Mouse (Mus musculus) yolk sac, embryonic 10.5 days (tissue): ENCODE measurements around the gene Pcp2.

ENCODE experiments used
- DNase-seq: peaks from one replicate; pipeline ENCODE4 v3.0.0-alpha.2; 2017; ENCODE audit warnings: low spot score

The Pcp2 gene

DNA sequence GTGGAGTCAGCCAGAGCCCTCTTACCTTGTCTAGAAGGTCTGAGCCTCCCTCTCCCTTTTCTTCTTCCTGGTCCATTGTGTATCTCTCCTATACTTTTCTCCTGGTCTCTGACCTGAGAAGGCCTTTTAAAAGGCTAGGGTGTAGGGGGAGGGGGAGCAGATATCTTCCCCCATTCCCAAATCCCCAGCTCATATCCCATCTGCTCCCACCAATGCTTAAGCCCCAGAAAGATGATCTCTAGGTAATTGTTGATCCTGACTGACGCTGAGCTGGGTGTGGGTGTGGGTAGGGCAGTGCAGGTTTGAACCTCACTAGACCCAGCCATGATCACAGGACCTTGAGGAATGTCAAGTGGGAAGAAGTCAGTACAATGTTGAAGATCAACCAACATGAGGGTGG lies at the start of gene Pcp2:
Gene Pcp2 (minus strand): TSS at position 101 of the 400 bp plus-strand sequence.
- no peak for DNase-seq

DNA sequence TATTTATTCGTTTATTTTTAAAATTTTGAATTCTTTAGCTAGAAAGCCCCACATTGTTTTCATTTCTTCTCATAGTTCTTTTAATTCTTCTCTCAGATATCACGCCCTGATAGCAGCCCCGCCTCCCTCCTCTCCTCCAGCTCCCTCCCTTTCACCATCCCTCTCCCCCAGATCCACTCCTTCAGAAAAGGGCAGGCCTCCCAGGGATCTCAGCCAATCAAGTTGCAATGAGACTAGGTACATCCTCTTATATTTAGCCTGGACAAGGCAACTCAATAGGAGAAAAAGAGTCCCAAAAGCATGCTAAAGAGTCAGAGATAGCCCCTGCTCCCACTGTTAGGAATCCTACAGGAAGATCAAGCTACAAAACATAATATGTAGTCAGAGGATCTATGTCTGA lies 49.3 kb upstream of the Pcp2 start:
- no peak for DNase-seq

DNA sequence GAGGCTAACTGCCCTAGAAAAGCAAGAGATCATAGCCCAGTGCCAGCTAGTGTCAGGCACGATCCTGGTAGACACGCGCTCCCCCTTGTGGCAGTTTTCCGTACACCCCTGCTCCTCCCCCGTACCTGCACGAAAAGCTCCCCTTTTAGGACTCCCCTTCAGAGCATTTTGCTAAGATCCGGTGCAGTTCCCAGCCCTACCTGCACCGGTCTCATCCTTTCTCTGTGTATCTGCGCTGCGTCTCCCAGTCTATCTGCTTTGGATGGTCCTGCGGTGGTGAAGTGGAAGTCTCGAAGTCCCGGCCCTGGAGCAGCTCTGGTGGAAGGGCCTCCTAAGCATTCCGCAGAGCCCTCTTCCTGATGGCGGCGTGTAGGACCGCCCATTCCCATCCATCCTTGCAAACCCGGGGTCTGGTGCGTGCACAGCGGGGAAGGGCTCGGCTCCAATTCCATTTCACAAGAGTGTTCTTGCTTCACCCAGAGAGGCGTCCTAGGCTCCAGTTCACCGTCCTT lies 46.7 kb upstream of the Pcp2 start, which contains the start of gene Fcor:
Gene Fcor (minus strand): TSS at position 383 of the 512 bp plus-strand sequence.
- peak; percentile 84 for DNase-seq

DNA sequence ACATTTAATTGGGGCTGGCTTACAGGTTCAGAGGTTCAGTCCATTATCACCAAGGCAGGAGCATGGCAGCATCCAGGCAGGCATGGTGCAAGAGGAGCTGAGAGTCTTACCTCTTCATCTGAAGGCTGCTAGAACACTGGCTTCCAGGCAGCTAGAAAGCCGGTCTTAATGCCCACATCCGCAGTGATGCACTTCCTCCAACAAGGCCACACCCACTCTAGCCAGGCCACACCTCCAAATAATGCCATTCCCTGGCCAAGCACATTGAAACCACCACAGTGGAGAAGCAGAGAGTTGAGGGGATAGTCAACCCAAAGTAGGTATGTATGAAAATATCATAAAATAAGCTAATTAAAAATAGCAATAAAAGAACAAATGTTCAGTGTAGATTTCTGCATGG lies 45.0 kb upstream of the Pcp2 start:
- DNase-seq: no peak

DNA sequence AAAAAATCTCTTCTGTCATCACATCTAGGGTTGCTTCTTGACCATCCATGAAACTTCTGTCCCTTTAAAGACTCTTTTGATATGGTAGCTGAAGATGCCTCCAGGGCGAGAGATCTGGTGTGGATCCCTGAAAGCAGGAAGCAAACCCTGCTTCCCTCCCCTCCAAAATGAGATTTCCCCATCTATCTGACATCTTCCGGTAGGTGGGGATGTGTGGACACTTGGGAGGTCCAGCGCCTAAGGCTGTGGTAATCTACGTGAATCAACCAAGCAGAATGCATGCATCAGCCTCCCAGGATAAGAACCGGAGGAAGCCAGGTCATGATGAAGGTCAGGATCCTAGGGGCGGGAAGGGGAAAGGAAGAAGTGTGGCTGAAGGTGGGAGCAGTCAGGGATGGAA lies 40.2 kb upstream of the Pcp2 start, which contains the start of gene Mcemp1:
Gene Mcemp1 (plus strand): TSS at position 248 of the 400 bp plus-strand sequence.
- DNase-seq: no peak

DNA sequence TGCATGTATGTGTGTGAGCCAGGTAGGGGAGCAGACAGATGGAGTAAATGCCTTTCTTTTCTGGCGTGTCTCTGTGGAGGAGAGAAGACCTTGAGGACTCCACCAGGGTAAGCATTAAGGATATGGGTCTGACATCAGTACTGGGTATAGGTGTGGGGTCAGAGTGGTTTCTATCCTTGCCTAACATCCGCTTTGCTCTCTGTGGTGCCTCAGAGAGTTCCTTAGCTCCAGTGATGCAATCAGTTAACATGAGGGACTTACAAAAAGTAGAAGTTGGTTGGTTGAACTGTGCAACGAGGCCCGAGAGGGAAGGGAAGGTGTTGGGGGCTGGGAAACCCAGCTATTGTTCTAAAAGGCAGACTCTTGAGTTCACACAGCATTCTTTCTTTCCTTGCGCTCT lies 39.1 kb upstream of the Pcp2 start:
- no peak for DNase-seq

DNA sequence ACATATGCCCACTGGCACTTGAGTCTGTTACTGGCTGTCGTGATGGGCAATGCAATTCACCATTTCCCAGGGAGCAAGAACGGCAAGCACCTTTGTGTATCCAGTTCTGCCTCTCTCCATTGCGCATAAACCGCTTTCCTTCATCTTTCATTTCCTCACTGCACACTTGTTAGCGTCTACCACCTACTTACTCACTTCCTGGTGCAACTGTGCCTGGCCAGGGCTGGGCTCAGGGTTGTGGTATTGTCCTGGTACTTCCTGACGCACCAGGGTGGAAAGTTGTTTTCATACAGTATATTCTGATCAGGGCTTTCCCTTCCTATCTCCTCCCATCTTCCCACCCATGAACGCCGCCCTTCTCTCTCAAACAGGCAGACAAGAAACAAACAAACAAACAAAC lies 35.5 kb upstream of the Pcp2 start:
- no peak for DNase-seq

DNA sequence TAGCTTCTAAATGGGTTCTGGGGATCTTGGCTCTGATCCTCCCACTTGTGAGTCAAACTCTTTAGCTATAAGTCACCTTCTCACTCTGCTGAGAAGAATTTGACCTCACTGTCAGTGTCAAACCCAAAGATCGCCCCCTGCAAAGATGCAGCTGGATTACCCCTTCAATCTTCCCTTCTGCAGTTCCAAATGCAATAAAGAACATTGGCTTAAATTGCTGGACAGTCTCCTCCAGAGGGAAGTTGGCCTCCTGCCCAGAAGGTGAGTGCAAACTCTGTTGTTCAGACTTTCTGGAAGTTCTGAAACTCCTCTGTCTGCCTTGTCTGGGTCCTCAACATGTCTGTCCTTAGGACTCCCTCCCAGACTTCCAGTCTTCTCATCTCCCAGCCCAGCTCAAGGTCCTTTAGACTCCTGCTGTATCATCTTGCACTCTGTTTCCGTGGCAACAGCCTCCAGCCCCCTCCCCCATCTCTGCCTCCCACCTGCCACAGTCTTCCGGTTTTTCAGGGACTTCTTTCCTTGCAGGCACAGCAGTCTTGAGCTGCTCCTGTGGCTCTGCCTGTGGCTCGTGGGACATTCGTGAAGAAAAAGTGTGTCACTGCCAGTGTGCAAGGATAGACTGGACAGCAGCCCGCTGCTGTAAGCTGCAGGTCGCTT lies 31.5 kb upstream of the Pcp2 start:
- DNase-seq: no peak

DNA sequence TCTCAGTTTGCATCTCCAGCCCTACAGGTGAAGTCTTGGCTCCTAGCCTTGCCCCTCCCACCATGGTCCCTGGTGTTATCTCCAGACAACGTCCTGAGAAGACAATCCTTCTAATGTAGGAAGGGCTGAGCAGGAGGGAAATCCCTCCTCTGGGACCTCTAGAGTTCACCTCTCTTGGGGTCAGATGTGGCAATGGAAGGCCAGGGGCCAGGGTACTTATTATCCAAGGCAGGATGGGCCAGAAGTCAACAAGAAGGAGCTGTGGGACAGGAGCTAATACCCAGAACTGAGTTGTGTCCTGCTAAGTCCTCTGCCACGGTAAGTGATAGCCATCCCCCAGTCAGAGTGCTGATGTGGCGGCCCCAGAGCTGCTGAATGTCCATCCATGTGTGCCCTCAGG lies 30.2 kb upstream of the Pcp2 start, which contains the start of gene Retn:
Gene Retn (plus strand): TSS at position 245 of the 400 bp plus-strand sequence.
- DNase-seq: no peak

DNA sequence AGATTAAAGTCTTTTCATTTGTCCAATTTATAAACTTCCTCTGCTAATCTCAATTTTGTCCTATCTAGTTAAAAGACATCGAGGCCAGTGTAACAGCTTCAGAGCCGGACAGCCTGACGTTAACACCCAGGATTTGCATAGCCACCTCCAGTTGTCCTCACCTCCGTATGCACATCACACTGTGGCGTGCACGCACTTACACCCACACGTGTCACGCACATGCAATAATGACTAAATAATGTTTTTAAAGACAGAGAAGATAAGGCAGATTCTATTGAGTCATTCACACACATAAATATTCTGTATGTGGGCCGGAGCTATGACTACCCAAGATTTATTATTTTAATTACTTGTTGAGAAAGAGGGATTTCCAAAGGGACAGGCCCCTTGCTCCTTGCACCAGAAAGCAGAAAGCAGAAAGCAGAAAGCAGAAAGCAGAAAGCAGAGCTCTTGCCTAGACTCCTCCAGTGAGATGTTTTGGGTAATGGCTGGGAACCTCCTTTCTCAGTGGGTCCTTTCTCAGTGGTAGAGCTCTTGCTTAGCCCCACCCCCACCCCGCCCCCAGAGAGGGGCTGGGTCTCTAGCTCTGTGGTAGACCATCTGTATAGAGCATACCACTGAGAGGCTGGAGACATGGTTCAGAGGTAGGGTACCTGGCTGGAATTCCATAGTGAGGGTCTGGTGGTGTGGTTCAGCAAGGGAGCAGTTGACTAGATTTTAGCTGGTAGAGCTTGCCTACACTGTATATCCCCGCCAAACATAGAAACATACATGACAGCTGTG lies 29.6 kb upstream of the Pcp2 start:
- no peak for DNase-seq

DNA sequence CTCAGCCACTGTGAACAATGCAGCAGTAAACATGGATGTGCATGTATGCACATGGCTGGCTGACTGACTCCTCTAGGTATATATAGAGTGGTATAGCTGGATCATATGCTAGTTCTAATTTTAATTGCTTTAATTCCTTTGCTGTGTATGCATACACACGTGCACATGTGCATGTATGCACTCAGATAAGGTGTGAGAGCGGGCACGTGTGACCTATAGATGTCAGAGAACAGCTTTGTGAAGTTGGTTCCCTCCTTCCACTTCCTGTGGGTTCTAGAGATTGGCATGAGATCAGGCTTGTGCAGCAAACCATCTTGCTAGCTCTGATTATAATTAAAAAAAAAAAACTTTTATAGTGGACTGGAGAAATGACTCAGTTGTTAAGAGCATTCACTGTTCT lies 27.5 kb upstream of the Pcp2 start:
- no peak for DNase-seq

DNA sequence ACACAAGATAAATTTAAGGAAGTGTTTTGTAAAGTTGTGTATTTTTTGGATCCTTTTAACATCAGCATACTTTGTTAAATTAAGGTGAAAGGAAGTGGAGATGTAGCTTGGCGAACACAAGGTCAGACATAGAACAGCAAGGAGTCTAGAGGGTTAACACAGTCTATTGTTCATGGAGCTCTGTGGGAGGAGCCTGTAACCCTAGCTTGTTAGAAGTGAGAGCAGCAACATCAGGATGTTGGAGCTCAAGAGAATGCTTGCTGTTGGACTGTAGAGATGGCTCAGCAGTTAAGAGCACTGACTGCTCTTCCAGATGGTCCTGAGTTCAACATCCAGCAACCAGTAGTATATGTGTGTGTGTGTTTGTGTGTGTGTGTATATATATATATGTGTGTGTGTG lies 23.6 kb upstream of the Pcp2 start:
- no peak for DNase-seq

DNA sequence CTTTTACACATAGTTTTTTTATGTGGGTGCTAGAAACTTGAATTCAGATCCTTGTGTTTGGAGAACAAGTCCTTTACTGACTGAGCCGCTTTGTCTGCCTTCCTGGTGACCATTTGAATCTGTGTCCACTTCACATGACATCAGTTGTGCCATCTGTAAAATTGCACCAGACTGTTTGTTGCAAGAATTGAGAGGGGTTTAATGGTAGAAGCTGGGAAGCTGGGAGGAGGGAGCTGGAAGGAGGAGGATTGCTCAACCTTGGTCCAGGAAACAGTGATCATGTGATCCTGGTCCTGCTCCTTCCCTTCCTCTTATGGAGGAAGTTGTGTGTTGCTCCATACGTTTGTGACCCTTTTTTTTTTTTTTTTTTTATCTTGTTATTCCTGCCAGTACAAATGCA lies 22.9 kb upstream of the Pcp2 start:
- DNase-seq: no peak

DNA sequence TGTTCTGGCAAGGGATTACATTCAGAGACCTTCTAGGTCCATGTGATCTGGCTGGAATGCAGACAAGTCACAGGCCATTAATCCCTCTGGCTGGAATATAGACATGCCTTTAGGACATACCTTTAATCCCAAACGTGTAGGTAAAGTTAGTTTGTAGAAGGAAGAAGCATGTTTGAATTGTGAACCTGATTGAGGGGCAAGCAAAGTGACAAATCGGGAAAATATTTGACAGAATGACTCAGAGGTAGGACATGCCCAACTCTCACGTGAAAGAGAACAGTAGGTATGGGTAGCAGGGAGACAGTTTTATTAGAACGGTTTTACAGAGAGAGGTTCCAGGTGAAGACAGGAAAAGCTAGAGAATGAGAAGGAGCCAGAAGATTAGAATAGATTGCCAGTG lies 22.2 kb upstream of the Pcp2 start:
- no peak for DNase-seq

DNA sequence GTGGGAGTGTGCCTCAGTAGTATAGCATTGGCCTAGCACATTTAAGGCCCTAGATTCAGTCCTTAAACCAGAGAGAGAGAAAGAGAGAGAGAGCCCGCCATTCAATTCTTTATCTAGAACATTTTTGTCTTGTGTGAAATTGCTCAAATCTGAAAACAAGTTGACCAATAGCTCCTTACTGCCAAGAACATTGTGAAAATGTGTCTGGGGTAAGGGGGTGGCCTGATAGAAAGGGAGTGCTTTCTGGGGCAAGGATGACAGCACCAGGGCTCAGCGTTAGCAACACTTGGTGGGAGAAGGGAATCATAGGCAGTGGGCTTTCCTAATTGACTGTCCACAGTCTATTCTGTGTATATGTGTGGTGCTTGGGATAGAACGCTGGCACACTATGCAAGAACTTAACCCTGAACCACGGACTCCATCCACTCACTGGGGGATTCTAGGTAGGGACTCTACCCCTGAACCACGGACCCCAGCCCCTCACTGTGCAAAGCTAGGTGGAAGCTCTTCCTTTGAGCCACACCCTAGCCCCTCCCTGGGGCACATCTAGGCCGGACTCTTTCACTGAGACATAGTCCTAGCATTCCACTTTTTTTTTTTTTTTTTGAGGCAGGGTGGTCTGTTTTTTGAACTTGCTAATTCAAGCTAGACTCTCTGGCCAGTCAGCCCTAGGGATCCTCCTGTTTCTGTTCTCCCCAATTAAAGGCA lies 21.6 kb upstream of the Pcp2 start:
- DNase-seq: no peak

DNA sequence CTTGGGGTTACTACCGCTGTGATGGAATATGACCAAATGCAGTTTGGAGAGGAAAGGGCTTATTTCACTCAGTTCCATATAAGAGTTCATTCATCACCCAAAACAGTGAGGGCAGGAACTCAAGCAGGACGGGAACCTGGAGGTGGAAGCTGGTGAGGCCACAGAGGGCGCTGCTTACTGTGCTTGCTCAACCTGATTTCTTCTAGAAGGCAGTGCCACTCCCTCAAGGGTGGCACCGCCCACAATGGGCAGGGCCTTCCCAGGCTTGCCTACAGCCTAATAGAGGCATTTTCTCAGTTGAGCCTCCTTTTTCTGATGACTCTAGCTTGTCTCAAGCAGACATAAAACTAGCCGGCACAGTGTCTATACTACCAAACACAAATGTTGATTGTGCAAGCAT lies 20.5 kb upstream of the Pcp2 start:
- DNase-seq: no peak

DNA sequence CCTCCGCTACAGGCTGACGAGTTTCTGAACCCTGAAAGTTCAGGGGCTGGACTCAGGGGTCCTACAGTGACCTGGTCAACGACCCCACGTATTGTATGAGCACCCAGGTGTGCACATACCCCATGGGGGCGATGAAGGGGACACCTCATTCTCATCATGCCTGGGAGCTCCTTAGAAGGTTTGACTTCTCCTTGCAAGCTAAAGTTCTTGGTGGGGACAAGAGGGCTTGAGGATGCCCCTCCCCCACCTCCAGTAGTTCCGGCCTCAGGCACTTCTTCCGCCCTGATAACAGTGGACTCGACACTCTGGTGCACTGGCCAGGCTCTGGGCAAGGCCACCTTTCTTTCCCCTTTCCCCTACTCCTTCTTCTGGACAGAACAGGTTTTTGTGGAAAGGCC lies 6.1 kb upstream of the Pcp2 start:
- peak; percentile 71 for DNase-seq

DNA sequence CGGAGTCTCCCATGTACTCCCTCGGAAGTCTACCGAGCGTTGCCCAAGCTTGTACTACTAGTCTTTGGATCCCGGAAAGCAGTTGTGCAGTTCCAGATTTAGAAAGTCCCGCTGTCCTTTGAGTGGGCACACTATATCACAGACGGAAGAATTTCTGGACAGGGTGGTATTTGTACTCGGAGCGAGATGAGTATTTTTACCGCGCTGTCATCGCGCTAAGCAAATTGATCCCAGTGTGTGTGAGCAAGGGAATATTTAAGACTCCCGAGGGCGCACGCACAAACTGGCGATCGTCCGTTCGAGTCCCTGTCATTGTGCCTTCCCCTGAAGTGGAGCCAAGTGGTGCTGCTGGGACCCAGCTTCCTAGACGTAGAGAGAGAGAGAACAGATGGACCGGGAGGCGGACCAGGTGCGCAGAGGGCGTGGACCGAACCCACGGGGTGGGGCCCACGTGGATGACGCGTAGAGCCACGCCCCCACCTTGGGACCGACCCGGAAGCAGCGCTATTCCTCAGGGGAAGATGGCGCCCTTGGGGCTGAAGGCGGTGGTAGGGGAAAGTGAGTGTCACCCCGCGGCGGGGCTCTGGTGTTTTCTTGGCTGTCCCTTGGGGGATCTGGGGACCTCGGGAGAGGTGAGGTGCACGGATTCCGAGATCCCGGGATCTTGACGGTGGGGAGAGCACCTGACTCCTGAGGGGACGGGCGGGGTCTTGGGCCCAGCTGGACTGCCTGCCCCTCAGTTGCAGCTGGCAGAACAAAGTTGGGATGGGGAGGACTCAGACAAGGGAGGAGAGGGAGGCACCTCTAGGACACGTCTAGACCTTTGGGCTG lies 5.5 kb upstream of the Pcp2 start, which contains the start of gene Stxbp2:
Gene Stxbp2 (plus strand): TSS at position 309 of the 831 bp plus-strand sequence.
- peak; percentile 84 for DNase-seq

DNA sequence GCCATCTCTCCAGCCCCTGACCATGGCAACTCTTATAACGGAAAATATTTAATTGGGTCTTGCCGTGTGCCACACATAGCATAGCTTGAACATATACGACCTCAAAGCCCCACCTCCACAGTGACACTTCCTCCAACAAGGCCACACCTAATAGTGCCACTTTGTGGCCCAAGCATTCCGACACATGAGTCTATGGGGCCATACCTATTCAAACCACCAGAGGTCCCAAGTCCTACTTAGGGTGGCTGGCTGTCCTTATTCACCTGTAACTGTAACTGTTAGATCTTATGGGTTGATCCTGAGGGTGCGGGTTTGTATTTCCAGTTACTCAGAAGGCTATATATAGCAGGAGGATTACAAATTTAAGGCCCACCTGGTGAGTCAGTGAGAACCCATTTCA lies 2.7 kb upstream of the Pcp2 start:
- no peak for DNase-seq

DNA sequence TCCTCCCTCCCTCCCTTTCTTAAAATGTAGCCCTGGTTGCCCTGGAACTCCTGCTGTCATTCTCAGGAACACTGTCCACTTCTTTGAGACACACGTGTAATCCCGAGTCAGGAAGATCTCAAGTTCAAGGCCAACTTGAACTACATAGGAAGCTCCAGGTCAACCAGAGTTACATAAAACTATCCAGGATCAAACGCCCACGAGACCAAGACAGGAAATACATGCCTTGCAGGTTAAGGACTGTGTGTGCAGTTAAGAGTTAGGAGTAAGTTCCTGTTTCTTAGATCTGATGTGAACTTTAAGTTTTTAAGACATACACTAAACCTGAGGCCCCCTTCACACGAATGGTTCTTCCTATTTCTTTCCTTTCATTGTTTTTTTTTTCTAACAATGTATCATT lies 1.6 kb upstream of the Pcp2 start:
- no peak for DNase-seq

DNA sequence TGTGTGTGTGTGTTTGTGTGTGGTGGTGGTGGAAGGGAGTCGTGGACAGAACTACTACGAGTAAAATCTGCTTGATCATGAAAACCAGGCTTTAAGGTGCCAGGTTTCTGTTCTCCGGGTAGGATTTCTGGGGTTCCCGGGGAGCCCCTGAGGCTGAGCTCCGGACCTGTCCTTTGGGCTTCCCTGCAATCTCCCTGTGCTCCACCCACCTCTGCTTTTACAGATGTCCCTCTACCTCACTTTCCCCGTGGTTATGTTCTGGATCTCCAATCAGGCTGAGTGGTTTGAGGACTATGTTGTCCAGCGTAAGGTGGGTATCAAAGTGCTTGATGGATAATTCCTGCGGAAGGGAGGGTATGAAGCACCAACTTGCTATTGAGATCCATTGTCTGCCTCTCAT lies 3.2 kb downstream of the Pcp2 start:
- DNase-seq: no peak
